Mouse (Mus musculus): ENCODE measurements at regions not wholly inside any gene's neighbourhood (a gene's known extent, or its start where the extent isn't known, plus 50 kb on each side); places are given as distances from the start of the nearest gene placed in this dataset.

GRCm38 (mm10) chr10:91314441-91314840 lies 133.3 kb upstream of the Tmpo start:
- TF ChIP-seq CTCF (IDR thresholded peaks at IDR 0.05; ENCODE audit: insufficient read depth, low read length) = no peak
- TF ChIP-seq POLR2A (IDR thresholded peaks at IDR 0.05; ENCODE audit: borderline replicate concordance, extremely low read depth, low read depth, low read length) = no peak

Data from lung, adult 2 months (tissue).